Mouse (Mus musculus) cortical plate, adult 2 months (tissue): ENCODE measurements around the gene Gzmn. TPM values are rescaled to one million over a fixed set of nuclear protein-coding genes. Genes with fewer than 3 reads are reported as not detected.
"Not testable (repeated sequence)": the region's sequence is repeated elsewhere in the genome, so short reads cannot be mapped to it uniquely, and the experiment has no call there.

ENCODE experiments used
- H3K27ac ChIP-seq: fragments of 200-500 bp; 2 replicates; pipeline ENCODE4 v1.5.1; 2012; ENCODE audit warnings: low read length, control low read depth, inconsistent platforms; ENCODE audit not compliant: insufficient read depth
- H3K4me1 ChIP-seq: fragments of 200-500 bp; 2 replicates; pipeline ENCODE4 v1.6.1; 2011; ENCODE audit warnings: low read length; ENCODE audit not compliant: control insufficient read depth, insufficient read depth
- H3K4me3 ChIP-seq: fragments of 200-500 bp; 2 replicates; pipeline ENCODE4 v1.5.1; 2011; ENCODE audit warnings: mild to moderate bottlenecking, low read length, control low read depth; ENCODE audit not compliant: insufficient read depth
- CTCF ChIP-seq: fragments of 200-500 bp; IDR thresholded peaks from 2 replicates; pipeline ENCODE4 v1.5.1; 2011; ENCODE audit warnings: mild to moderate bottlenecking, control low read depth, low read length; ENCODE audit not compliant: insufficient read depth; ENCODE audit errors: extremely low read depth
- POLR2A ChIP-seq: fragments of 200-500 bp; IDR thresholded peaks from 2 replicates; pipeline ENCODE4 v1.6.1; 2011; ENCODE audit warnings: mild to moderate bottlenecking, low read length, control low read depth; ENCODE audit not compliant: insufficient read depth; ENCODE audit errors: extremely low read depth
- polyA plus RNA-seq: library from polyadenylated mRNA; depleted of rRNA; stranded (reverse); fragments of >200 nt; gene quantifications from 2 replicates; pipeline ENCODE4 v1.2.3, GENCODE M21; 2012; rRNA removed

Gzmn gene
- not detected in 2 replicates for polyA plus RNA-seq

- TF ChIP-seq POLR2A: no peak
- Histone ChIP-seq H3K27ac (no peak within 1 kb of the TSS), H3K4me3 (no peak within 1 kb of the TSS), H3K4me1 (no peaks in the 10 kb centered on the region)
These were observed at the start of gene Gzmn for GRCm38 (mm10) chr14:56174499-56174898. Gene Gzmn (minus strand): TSS chr14:56174599.

DNA sequence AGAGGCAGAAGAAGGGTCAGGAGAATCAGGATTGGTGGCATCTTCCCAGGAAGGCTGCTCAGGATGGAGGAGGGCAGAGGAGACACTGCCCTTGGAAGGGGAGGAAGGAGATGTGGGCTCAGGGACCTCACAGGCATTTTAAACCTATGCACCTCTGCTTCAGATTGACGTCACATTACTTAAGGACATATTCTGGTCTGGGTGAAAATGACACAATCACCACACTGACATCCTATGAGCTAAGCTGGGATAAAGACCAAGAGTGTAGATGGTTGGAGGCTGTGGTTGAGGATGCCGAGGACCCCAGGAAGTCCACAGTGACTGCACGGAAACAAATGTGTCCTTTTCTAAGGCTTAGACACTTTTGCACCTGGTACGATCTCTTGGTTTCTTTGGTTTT is 36.9 kb upstream of the Gzmn start, which contains the start of gene Gzmf:
Gzmf (minus strand) TSS at position 101 of the 400 bp plus-strand sequence.
- no peak within 1 kb of the TSS for H3K4me3 ChIP-seq
- no peak within 1 kb of the TSS for H3K27ac ChIP-seq
- TF ChIP-seq POLR2A (no peak), CTCF (no peak)
- no peaks in the 10 kb centered on the region for H3K4me1 ChIP-seq

DNA sequence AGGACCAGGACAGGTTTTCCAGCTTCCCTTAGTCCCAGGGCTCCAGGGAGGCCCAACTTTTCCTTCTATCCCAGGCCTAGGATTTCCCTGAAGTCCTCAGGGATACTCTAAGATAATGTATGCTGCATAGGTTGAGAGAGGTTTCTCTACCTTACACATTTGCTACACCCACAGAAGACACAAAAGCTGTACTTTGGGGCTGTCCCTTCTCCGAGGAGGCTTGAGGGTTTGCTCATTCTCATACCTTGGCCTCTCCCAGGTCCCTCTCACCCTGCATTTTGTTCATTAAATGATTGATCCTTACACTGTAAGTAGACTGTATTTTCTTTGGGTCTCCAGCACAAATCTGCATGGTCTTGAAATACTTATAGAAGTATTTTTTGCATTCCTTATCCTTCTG is 31.2 kb upstream of the Gzmn start:
- no peak overlapping the region for H3K27ac ChIP-seq
- no peaks in the 10 kb centered on the region for H3K4me1 ChIP-seq
- no peak for TF ChIP-seq CTCF
- TF ChIP-seq POLR2A: no peak
- H3K4me3 ChIP-seq: no peak overlapping the region

GRCm38 (mm10) chr14:56205021-56205420 is 30.6 kb upstream of the Gzmn start:
- H3K4me1 ChIP-seq, H3K4me3 ChIP-seq, H3K27ac ChIP-seq: not testable (repeated sequence)
- peak; percentile 31 for TF ChIP-seq CTCF

DNA sequence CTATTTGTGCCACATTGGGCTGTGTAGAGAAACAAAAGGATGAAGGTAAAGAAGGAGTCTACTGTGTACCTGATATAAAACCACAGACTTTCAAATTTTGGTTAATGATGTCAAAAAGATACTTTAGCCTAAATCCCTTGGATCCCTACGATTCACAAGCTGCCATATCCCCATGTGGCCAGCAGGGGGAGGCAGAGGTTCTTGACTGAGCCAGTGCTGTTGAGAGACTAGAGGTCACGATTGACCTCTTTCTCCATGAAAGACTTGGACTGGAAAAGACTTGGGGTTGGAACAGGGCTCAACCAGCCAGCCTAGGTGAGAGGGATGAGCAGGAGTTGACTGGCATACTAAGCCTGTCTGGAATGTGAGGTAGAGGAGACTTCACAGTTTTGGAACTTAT is 29.6 kb upstream of the Gzmn start:
- Histone ChIP-seq H3K27ac (no peak overlapping the region), H3K4me3 (no peak overlapping the region), H3K4me1 (no peaks in the 10 kb centered on the region)
- TF ChIP-seq CTCF (peak; percentile 92), POLR2A (no peak)

- Histone ChIP-seq H3K4me3 (no peak overlapping the region), H3K27ac (no peak overlapping the region), H3K4me1 (no peaks in the 10 kb centered on the region)
- TF ChIP-seq CTCF (no peak), POLR2A (no peak)
These were observed 12.5 kb upstream of the Gzmn start for GRCm38 (mm10) chr14:56186946-56187345.

GRCm38 (mm10) chr14:56186521-56186920 is 12.1 kb upstream of the Gzmn start:
- no peak for TF ChIP-seq CTCF
- no peak for TF ChIP-seq POLR2A

GRCm38 (mm10) chr14:56177651-56178050 is 3.3 kb upstream of the Gzmn start:
- TF ChIP-seq CTCF: 0 out of 2 replicates have a peak, but pooled peaks have one; percentile 21
- H3K4me1 ChIP-seq, H3K4me3 ChIP-seq, H3K27ac ChIP-seq: not testable (repeated sequence)

More at GRCm38 (mm10) chr14:56186521-56186920, 12.1 kb upstream of the Gzmn start:
- no peak overlapping the region for H3K4me3 ChIP-seq
- no peaks in the 10 kb centered on the region for H3K4me1 ChIP-seq
- H3K27ac ChIP-seq: no peak overlapping the region

GRCm38 (mm10) chr14:56173396-56173795 is 1.0 kb downstream of the Gzmn start:
- H3K27ac ChIP-seq: no peak overlapping the region
- TF ChIP-seq POLR2A: no peak
- TF ChIP-seq CTCF: no peak
- H3K4me3 ChIP-seq: no peak overlapping the region

GRCm38 (mm10) chr14:56172744-56173143 is 1.7 kb downstream of the Gzmn start:
- Histone ChIP-seq H3K4me3 (no peak overlapping the region), H3K27ac (no peak overlapping the region)
- TF ChIP-seq CTCF (no peak), POLR2A (no peak)

More at GRCm38 (mm10) chr14:56173396-56173795, 1.0 kb downstream of the Gzmn start:
- H3K4me1 ChIP-seq: 0 out of 2 replicates have a peak, but pooled peaks cover under 1% of the 10 kb centered on the region

GRCm38 (mm10) chr14:56168009-56168408 is 6.4 kb downstream of the Gzmn start:
- no peak for TF ChIP-seq CTCF
- no peak for TF ChIP-seq POLR2A
- Histone ChIP-seq H3K4me3 (no peak overlapping the region), H3K4me1 (peaks cover 2% of the 10 kb centered on the region; the same call in 1 of the 2 replicates), H3K27ac (no peak overlapping the region)

More at GRCm38 (mm10) chr14:56172744-56173143, 1.7 kb downstream of the Gzmn start:
- peaks cover 2% of the 10 kb centered on the region; the same call in 1 of the 2 replicates for H3K4me1 ChIP-seq
